Mouse (Mus musculus) cerebellum, adult 11-12 months (tissue): ENCODE data around the gene Supt6.
"Not testable (repeated sequence)": the region's sequence is repeated elsewhere in the genome, so short reads cannot be mapped to it uniquely, and the experiment has no call there.

ENCODE experiments used
- DNase-seq: peaks from one replicate; pipeline ENCODE4 v3.0.0; 2022

The Supt6 gene

DNA sequence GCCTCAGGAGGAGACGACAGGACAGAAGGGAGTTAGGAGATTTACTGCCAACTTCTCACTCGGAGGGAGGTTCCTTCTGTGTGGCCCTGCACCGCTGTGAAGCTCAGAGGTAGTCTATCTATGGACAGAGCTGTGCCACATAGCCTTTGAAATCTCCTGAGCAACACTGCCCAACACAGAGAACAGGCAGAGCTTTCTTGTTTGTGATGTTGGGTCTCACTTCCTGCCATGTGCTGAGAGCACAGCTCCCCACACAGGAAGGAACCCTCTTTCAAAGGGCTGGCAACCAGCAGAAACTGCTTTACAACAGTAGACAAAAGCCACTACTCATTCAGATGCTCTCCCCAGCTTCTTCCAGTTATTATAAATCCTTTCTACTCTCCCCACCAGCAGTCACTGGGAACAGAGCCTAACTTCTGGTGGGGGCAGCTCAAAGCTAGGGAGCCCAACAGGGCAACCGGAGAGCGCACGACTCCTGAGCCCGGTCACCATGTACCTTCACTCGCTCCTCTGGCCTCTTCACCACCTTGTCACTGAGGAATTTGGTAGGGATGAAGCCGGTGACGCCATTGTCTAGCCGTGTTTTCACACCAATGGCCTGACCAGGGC is 30.0 kb downstream of the Supt6 start:
- peak; percentile 20 for DNase-seq

DNA sequence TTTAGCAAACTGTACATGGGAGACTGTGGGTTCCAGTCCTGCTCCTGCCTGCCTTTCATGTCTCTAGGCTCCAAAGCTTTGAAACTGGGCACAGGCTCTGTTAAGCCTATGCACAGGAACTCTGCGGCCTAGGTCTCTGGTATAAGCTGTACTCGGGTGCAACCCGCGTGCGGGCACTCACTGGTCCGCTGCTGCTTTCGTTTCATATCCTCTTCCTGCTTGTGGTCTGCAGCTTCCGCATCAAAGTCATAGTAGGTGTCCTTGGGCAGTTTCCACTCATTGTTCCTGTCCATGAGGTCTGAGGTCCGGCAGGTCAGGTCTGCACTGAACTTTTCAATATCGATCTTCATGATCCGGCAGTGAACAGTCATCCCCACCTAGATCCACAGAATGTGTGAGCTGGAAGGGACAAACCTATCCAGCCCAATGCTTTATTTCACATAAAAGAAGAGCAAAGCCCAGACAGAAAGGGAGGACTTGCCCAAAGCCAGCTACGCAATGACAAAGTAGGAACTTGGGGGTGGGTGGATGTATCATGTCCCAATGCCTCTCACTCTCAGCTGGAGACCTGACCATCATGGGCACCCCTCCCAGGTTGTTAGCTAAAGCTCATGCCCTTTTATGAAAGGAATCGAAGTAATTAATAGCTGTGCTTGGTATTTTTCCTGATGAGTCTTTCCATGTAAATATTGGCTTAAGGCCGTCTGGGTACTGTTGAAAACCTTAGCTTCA is 32.5 kb downstream of the Supt6 start:
- DNase-seq = no peak

DNA sequence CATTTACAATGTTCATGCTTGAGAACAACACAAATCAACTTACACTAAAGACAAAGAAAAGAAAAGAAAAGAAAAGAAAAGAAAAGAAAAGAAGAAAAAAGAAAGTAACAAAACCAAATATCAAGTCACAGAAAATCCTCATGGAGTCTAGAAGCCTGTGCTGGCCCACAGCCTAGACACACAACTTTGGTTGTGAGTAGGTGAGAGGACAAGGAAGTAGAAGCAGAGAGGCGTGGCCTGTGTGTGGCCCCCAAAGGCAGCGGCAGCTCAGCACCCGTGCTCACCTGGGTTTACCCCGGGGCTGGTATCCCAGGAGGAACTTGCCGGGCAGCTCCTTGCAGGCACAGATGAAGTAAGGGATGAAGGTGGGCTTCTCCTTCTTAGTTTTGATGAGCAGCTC is 34.3 kb downstream of the Supt6 start:
- DNase-seq = no peak

DNA sequence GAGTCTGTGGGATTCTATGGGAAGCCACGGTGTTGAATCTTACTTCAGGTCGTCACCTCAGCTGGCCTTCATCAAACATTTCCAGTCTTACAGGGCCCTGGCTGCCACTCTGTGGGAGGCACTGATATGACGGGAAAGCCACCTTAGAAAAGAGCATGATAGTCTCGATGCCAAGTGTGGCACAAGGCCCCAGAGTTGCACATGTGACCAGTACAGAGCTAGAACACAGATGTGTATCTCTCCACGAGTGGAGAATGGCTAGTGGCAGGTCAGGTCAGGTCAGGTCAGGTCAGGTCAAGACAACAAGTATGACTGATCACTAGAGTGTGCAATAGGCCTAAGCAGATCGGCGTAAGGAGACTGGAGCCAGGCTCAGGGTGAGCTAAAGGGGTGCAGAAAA is 35.2 kb downstream of the Supt6 start:
- DNase-seq = no peak

DNA sequence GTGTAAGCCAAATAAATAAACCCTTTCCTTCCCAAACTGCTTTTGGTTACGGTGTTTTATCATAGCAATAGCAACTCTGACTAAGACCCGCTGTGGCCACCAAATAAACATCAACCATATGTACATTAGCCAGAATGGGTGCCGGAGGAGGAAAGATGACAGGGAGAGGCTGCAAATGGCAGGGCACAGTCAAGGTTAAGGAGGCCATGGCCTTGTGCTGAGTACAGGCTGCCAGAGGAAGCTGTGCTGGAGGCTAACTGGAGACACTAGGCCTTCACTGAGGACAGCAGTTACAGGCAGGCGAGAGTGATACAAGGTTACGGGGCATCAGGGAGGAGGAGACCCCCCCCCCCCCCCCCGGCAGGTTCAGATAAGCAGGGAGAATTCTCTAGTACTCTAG is 35.9 kb downstream of the Supt6 start:
- no peak for DNase-seq

DNA sequence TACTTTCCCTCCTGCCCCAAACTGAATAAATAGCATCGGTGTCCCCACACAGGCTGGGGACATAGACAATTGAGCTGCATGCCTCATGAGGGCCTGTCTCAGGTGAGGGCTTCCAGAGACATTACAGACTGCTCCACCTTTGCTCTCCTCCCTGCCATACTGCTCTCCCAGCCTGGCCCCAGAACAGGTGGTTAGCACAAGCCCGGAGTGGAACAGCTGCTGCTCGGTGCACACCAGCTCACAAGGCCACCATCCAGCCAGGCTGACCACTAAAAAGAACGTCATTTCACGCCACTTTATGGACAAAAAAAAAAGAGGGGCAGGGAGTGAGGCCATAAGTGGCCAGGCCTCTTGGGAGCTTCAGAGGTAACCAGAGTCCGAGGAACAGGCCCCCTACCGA is 38.6 kb downstream of the Supt6 start:
- no peak for DNase-seq

DNA sequence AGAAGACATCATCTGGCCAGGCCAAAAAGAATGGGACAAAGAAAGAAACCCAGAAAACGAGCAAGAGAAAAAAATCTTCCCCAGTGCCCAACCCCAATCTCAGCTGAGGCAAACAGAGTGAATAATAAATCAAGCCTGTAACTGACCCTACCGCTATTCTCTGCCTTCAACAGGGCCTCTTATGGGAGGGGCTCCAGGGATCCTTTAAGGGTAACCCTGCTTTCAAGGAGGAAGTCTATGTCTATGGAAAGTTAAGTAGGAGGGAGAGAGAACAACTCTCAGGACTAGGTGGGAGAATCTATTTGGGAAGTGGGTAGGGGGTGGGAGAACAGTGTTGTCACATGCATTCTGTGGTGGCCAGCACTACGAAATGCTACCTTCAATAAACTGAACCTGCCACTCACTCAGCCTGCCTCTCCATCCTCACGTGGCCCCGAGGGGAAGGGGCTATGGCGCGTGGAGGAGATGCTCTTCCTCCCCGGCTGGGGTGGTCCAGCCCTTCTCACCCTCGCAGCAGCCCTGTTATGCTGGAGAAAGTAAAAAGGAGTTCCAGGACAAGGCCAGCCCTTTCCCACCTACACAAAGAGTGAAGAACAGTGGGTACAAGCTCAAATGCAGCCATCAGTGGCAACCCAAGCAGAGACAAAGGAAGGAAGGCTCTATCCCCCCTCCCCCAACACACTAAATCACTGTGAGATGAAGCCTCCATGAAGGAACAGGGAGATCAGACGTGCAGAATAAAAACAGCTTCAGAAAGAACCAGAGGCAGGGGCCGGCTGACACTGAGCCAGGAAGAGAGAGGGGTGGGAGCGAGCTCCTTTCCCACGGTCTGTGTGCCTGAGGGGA is 40.2 kb downstream of the Supt6 start:
- DNase-seq = no peak

DNA sequence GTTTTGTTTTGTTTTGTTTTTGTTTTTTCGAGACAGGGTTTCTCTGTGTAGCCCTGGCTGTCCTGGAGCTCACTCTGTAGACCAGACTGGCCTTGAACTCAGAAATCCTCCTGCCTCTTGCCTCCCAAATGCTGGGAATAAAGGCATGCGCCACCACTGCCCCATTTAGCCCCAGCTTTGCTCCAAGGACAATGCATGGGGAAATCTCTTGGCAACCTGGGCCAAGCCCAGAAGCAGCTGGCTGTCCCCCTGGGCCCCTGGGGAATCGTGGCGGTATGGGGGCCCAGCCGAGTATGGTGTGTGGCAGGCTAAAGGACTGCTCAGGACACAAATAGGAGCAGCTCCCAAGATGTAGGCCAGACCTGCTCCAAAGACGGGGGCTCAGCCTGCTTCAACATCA is 41.5 kb downstream of the Supt6 start:
- no peak for DNase-seq

DNA sequence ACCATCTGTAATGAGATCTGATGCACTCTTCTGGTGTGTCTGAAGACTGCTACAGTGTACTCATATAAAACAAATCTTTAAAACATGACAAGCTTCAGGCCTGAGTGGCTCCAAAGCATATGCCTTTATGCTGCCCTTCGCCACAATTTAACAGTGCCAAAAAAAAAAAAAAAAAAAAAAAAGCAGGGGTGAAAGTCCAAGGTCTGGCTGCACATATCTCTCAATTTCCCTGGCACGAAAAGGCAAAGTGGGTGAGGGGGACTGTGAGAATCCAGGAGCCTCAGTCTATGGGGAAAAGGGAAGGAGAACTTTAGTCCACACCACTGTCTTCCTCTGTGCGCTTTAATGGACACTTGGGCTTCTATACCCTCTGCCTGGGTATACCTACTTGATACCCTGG is 43.4 kb downstream of the Supt6 start:
- no peak for DNase-seq

DNA sequence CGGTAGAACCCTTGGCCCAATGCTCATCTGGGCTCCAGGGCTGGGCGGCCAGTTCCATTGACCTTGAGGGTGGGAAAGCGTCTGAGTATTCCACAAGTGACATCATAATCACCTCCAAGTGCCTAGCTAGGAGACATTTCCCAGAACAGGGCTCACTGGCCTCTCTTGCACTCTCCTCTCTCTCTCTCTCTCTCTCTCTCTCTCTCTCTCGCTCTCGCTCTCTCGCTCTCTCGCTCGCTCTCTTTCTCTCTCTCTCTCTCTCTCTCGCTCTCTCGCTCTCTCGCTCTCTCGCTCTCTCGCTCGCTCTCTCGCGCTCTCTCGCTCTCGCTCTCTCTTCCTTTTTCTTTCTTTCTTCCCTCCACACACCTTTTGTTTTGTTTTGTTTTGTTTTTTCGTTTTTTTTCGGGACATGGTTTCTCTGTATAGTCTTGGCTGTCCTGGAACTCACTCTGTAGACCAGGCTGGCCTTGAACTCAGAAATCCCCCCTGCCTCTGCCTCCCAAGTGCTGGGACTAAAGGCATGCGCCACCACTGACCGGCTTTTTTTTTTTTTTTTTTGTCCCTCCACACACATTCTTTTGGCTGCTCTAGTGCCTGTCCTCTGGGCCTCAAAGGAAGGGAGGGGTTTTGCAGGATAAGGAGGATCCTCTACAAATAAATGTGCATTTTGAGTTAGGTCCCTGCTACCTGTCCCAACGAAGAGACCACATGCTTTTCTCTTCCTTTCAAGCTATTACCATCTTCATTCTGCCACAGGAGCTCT is 50.5 kb downstream of the Supt6 start:
- DNase-seq = no peak

DNA sequence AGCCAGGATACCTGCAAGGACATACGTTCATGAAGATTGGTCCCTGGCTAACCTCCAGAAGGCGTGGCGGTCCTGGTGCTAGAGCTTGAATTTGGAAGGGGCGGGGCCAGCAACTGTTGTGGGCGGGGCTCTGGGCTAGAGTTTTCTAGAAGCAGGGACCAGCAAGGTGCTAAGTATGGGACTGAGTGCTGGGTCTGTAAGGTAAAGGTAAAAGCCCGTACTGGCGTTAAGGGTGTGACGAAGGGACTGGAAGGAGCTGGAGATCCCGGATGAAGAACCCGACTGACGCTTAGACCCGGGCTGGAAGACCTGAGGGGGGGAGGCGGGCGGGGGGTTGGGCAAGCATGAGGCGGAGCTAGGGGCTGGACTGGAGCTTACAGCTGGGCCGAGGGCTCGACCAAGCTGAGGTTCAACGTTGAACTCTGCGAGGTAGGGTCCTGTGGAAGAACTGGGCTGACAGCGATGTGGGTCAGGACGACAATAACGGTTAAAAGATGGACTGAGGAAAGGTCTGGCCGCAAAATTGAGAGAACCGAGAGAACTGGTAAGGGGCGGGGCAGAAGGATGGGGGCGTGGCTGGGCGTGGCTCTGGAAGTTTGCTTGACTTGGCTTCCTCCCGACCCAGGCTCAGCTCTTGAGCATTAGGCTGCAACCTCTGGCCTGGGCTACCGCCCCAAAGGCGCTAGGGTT is 51.2 kb downstream of the Supt6 start:
- DNase-seq = no peak

DNA sequence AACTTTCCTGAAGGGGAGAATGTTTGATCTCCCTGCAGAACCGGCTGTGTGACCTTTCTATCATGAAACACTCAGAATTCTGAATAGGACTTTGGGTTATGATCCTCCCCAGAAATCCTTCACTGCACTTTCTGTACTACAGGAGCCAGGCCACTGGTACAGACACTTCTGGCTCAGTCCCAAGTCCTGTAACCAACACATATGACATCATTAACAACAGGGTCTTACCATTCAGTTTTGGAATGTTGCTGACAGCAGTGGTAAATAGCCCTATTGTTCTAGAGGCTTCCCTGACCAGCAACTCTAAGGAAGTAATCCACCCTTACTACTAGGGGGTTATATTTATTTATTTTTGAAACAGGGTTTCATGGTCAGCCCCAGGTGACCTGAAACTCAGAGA is 52.7 kb downstream of the Supt6 start, which contains the start of gene Proca1:
Gene Proca1, plus strand, starts transcription at position 280 of the 400 bp plus-strand sequence.
- no peak for DNase-seq

DNA sequence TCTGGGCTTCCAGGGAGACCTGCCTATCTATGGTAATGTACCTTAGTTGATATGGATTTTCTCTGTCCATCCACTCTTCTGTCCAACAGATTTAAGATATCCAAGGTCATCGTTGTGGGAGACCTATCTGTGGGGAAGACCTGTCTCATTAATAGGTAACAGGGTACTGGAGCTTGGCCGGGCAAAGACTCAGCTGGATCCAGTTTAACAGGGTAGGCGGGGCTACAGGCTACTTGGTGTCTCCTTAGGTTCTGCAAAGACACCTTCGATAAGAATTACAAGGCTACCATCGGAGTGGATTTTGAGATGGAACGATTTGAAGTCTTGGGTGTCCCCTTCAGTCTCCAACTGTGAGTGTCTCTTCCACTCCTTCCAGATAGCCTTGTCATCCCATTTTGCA is 55.7 kb downstream of the Supt6 start:
- DNase-seq = no peak

DNA sequence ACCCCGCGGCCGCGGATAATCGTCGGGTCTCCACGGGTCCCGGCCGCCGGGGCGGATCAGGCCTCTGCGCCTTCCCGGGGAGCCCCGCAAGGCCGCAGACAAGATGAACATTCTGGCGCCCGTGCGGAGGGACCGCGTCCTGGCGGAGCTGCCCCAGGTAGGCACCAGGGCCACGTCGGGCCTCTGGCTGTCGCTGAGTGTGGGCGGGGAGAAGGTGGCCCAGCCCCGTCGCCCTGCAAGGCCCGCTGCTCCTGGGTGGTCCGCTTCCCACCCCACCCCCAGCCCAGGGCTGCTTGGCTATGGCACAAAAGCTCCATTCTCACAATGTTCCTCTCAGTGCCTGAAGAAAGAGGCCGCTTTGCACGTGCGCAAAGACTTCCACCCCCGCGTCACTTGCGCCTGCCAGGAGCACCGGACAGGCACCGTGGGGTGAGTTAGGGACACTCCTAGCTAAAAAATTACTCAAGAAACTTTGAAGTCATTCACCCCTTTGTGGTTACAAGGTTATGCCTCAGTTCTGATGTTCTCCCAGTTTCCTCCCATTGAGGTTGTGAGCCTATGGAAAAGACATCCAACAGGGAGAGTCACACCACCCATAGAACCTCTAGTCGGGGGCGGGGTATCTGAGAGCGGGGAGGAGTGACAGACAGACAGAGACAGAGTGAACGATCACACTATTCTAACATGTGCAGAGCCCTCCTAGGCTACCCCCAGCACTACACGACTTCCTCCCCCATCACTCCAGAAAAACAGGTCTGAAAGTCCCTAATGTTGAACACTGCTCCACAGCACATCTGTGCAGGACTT is 56.4 kb downstream of the Supt6 start:
- DNase-seq = no peak

DNA sequence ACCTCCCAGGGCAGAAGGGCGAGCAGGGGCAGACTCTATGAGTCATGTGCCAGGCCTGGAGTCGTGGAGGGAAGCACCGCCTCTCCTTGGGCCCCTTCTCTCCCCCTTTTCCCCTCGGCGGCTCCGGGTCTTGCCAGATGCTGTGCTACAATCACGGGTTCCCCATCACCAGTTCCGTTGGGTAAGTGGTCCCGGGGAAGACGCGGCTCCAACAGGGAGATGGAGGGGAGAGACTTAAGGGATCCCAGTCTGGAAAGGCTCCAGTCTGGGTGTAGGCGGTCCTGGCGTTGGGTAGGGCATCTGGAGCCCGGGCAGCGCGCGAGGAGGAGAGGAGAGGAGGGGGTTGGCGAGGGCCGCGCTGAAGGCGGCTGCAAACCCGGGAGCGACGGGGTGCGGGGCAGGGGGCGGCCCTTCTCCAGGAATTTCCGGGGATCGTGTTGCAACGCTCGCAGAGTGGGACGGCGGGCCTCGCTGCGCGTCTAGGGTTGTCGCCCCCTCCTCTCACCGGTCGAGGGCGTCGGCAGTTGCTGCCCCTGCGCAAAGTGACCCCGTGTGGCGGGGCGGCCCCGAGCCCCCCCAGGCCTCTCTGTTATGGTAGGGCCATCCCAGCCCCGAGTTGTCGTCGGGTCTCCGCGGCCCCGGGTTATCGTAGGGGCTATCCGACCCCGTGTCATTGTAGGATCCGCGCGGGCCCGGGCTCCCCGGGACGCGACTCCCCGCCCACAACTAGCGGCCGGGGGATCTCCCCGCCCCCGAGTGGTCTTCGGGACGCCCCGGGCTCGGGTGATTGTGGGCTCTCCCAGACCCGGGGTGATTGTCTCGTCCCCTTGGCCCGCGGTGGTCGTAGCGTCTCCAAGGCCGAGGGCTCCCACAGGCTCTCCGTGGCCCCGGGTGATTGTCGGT is 57.2 kb downstream of the Supt6 start, which contains the start of gene Rab34:
Gene Rab34, plus strand, starts transcription at position 100 of the 903 bp plus-strand sequence.
- no peak for DNase-seq

DNA sequence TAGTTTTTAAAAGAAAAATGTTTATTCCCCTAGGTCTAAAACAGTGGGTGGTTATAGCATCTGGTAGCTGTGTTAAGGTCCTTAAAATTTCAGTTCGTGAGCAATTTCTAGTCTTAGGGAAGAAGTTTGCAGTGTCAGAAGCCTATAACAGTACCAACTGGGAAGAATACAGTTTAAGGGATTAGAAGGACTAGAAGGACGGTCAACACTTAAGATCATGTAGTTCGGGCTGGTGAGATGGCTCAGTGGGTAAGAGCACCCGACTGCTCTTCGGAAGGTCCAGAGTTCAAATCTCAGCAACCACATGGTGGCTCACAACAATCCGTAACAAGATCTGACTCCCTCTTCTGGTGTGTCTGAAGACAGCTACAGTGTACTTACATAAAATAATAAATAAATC is 61.1 kb downstream of the Supt6 start:
- DNase-seq = not testable (repeated sequence)

DNA sequence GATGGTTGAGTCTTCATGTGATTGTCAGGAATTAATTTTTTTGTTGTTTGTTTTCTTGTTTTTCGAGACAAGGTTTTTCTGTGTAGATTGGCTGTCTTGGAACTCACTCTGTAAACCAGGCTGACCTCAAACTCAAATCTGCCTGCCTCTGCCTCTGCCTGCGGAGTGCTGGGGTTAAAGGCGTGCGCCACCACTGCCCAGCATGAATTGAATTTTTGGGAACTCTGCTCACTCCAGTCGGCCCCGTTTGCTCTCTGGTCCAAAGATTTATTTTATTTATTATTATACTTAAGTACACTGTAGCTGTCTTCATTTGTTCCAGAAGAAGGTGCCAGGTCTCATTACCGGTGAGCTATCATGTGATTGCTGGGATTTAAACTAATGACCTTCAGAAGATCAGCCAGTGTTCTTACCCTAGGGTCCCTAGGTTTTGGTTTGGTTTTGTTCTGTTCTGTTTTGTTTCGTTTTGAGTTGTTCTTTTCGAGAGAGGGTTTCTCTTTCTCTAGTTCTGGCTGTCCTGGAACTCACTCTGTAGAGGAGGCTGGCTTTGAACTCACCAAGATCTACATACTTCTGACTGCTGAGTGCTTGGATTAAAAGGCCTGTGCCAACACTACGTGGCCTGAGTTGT is 61.8 kb downstream of the Supt6 start:
- DNase-seq = no peak

DNA sequence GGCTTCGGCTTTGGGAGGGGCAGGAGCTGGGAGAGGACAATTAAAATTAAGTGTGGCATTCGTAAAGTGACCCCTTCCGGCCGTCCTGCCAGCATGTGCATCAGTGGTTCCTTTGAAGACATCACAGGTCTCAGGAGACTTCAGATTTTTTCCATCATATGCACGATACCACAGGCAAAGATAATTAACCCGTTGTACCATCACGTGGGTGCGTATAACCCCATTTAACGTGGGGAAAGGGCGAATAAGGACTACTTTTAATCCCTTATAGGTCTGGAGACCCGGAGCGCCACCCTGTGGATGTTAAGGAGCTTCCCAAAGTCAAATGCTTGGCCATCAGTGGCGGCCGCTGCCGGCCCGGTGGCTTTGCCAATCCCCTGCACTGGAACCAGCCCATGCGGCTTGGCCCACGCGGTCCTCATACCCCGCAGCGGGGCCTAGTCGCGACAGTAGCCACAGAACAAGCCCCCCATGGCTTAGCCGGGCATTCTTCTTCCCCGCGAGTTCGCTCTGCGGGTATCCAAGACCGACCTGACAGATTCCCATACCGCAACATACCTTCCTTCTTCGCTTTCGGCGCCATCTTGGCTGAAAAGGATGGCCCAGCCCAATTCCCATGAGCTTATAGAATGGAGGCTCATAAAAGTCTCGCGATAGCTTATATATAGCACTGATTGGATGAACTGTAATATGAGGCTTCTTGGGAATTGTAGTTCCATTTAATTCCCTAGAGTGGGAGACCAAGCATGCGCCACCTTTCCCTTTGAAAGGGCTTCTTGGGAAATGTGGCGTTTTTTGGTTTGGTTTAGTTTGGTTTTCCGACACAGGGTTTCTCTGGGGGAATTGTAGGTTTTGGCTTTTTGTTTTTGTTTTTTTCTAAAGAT is 62.6 kb downstream of the Supt6 start, which contains the start of gene Rpl23a:
Gene Rpl23a, minus strand, starts transcription at position 624 of the 884 bp plus-strand sequence.
- DNase-seq = peak; percentile 88

DNA sequence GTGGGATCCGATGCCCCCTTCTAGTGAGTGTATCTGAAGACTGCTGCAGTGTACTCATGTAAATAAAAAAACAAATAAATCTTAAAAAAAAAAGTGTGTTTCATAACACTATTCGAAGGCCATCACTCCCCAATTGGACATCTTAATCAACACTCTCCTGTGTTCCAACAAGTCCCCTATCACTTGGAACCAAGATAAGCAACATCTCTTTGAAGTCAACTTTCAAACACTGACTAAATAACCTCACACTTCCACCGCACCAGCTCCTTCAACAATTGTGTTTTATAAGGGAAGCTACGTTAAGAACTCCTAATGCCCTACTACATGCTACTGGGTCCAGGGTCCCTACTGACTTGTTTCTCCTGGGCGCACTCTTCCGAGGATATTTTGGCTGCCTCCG is 63.3 kb downstream of the Supt6 start:
- DNase-seq = no peak
